Mouse (Mus musculus) v-Abl transformed pro-B cells (cell line): ENCODE measurements around the gene Pdhx.

Source experiments
- in situ Hi-C, 2 experiments: fragments of 400-800 bp; cut with MboI; formaldehyde crosslinking; loops; one replicate each; pipeline ENCODE4 v1.15.1; 2025; ENCODE audit not compliant: unreplicated experiment in 2 of 2

Gene Pdhx

GRCm38 (mm10) chr2:103073219-103073982 lies at the start of gene Pdhx, which contains the start of gene Apip:
Gene Pdhx, minus strand, starts transcription at chr2:103073513.
Gene Apip, plus strand, starts transcription at chr2:103073675.
- in situ Hi-C loops = loop anchor here (10.0 kb wide), 4 partner anchors 1039 to 1409 kb away; no protein-coding TSS in a partner anchor

DNA sequence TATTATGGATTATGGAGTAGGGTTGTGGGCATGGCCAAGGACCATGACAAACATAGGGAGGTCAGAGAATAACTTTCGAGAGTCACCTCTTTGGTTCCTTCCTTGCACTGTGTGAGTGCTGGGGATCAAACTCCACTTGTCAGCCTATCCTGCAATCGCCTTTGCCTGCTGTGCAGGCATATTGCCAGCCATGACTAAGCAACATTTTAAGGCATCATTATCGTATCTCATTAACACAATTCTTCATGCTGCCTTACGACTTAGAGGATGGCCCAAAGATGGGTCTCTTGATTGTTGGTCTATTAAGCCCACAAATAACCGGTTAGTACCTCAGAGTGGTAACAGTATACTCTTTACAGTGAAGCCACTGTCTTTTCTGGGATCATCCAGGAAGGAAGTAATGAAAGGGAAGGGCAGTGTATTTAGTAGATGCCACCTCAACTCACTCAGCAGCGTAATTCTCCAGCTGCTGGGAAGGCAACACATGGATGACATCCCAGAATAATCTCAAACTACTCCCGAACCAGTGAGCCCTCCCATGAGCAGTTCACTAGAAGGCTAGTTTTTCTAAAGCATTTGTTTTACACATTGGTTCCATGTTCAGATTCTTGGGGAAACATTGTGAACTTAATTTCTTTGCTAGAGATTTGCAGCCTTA lies 46.0 kb upstream of the Pdhx start:
- in situ Hi-C loops = no loop called here

- in situ Hi-C loops = no loop called here
Measured at GRCm38 (mm10) chr2:103118324-103119196, 45.2 kb upstream of the Pdhx start.

DNA sequence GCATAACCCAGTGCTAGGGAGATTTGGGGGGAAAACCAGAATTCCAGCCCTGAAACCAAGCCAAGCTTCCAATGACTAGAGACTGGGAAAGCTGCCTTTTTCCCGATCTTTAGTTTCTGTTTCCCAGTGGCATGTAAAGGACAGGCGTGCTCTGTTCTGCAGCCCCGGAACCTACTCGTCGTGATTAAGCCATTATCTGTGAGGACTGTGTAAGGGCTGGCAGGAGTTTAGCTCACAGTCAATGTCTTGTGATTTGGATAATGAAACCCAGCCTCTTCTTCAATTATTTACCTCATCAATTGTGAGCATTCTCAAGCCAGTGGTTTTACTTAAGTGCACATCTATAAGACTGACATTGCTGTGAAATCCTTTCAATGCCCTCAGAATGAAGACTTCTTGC lies 43.9 kb upstream of the Pdhx start:
- in situ Hi-C loops = no loop called here

DNA sequence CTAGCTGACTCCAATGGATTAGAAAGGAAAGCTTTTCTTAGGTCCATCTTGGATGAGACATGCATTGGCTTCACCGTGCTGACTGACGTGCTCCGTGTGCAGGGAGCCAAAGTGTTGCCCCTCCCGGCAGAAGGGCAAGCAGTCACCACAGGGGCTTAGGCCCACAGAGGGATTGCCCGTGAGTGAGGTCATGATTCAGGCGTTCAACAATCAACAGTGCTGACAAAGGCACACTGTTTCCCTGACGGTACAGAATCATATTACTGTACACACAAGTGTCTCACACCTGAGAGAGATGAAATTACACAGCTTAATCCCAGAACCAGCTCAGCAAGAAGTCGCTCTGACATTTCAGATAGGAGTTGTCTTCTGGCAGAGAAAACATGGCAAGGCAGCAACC lies 38.4 kb upstream of the Pdhx start:
- in situ Hi-C loops = no loop called here

GRCm38 (mm10) chr2:103106172-103106571 lies 32.9 kb upstream of the Pdhx start:
- in situ Hi-C loops = no loop called here

- in situ Hi-C loops = no loop called here
Measured at GRCm38 (mm10) chr2:103102595-103102994, 29.3 kb upstream of the Pdhx start.

- in situ Hi-C loops = loop anchor here (5.0 to 25.0 kb wide), 11 partner anchors 258 to 1773 kb away; partner anchors contain the start of genes Fjx1 (in 2 of the 2) and Ccdc73 (in 1 of the 2)
Measured at GRCm38 (mm10) chr2:103089521-103089920, 16.2 kb upstream of the Pdhx start.

DNA sequence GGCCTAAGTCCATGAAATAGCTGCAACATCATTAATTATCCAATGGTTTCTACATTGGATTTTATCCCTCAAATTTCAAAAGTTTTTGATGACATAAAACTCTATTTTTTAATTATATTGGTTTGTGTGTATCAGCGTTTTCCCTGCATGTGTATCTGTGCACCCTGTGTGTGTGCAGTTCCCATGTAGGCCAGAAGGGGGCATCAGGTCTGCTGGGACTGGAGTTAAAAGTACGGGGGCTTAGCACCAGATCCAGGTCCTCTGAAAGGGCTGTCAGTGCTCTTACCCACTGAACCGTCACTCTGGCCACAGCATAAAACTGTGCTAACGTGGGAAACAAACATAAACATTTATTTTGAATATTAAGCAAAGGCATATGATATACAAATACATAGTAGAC lies 14.8 kb upstream of the Pdhx start:
- in situ Hi-C loops = loop anchor here (5.0 to 25.0 kb wide), 11 partner anchors 259 to 1774 kb away; partner anchors contain the start of genes Fjx1 (in 2 of the 2) and Ccdc73 (in 1 of the 2)

- in situ Hi-C loops = loop anchor here (5.0 to 25.0 kb wide), 11 partner anchors 261 to 1776 kb away; partner anchors contain the start of genes Fjx1 (in 2 of the 2) and Ccdc73 (in 1 of the 2)
Measured at GRCm38 (mm10) chr2:103086432-103086831, 13.1 kb upstream of the Pdhx start.

GRCm38 (mm10) chr2:103085633-103086032 lies 12.3 kb upstream of the Pdhx start:
- in situ Hi-C loops = loop anchor here (5.0 to 25.0 kb wide), 11 partner anchors 262 to 1777 kb away; partner anchors contain the start of genes Fjx1 (in 2 of the 2) and Ccdc73 (in 1 of the 2)

GRCm38 (mm10) chr2:103084451-103084850 lies 11.1 kb upstream of the Pdhx start:
- in situ Hi-C loops = loop anchor here (5.0 to 25.0 kb wide), 9 partner anchors 340 to 1778 kb away; partner anchors contain the start of genes Fjx1 (in 2 of the 2) and Ccdc73 (in 1 of the 2)

- in situ Hi-C loops = loop anchor here (5.0 to 25.0 kb wide), 9 partner anchors 342 to 1779 kb away; partner anchors contain the start of genes Fjx1 (in 2 of the 2) and Ccdc73 (in 1 of the 2)
Measured at GRCm38 (mm10) chr2:103082853-103083252, 9.5 kb upstream of the Pdhx start.

DNA sequence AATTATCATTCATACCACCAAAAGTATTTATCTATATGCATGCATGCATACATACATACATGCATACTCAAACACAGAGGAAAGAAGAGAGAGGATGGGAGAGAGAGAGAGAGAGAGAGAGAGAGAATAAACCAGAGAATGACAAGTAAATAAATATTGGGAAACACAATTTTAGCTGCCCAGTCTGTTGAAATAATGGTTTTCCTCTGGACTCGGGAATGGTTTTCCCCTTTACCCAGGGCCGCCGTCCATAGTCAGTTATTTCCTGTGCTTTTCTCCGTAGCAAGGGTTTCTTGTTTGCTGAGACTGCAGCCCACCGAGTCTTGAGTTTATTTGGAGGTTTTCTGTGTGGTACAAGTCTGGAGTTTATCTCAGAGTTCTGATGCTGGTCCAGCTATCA lies 8.4 kb upstream of the Pdhx start:
- in situ Hi-C loops = loop anchor here (5.0 to 25.0 kb wide), 9 partner anchors 343 to 1781 kb away; partner anchors contain the start of genes Fjx1 (in 2 of the 2) and Ccdc73 (in 1 of the 2)

DNA sequence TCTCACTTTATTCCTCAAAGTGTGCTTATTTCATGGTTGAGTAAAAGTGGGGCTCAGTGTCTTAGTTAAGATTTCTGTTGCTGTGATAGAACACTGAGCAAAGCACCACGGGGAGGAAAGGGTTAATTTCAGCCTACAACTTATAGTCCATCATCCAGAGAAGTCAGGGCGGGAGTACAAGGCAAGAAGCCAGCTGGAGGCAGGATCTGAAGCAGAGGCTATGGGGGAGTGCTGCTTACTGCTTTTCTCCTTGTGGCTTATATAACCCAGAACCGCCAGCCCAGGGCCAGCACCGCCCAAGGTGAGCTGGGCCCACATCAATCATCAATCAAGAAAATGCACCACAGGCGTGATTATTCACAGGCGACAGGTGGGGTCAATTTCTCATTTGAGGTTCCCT lies 7.8 kb upstream of the Pdhx start:
- in situ Hi-C loops = loop anchor here (5.0 to 25.0 kb wide), 9 partner anchors 344 to 1781 kb away; partner anchors contain the start of genes Fjx1 (in 2 of the 2) and Ccdc73 (in 1 of the 2)

DNA sequence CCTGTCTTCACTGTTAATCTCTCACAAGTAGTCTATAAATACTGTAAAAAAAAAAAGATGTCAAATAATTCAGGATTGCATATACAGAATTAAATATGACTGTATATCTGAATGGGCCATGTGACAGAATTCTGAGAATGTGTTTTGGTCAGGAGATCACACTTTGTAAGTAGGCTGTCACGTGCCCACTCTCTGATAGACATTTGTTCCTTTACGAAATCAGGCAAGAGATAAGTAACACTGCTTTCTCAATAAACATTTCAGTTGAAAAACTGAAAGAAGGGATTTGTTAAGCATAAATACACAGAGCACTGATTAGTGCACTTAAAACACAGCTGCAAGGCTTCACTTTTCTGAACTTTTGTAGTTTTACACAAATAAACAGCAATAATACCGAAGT lies 2.7 kb downstream of the Pdhx start:
- in situ Hi-C loops = loop anchor here (10.0 kb wide), 4 partner anchors 1036 to 1406 kb away; no protein-coding TSS in a partner anchor

- in situ Hi-C loops = loop anchor here (10.0 kb wide), 4 partner anchors 1035 to 1405 kb away; no protein-coding TSS in a partner anchor
Measured at GRCm38 (mm10) chr2:103069752-103070405, 3.4 kb downstream of the Pdhx start.

DNA sequence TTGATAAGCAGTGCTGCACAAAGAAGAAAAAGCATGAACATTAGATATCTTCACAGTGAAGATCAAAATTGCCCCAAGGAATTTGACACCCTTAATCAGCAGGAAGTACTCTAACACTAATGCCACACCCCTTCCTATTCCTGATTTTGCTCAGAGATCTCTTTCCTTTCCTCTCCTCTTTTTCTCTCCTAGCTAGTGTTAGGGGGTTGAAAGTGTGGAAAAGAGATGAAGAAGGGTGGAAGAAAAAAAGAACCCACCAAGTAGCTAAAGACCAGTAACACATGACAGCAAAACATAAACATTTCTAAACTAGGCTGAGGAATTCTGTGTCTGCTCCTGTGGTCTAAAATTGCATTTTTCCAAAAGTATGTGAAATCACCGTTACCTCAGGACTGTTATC lies 4.7 kb downstream of the Pdhx start:
- in situ Hi-C loops = no loop called here

GRCm38 (mm10) chr2:103067552-103068207 lies 5.6 kb downstream of the Pdhx start:
- in situ Hi-C loops = no loop called here
